Mouse (Mus musculus): ENCODE measurements around the gene Ywhab. TPM values are rescaled to one million over a fixed set of nuclear protein-coding genes. Genes with fewer than 3 reads are reported as not detected.

The Ywhab gene
- total and polyA plus RNA-seq, 3 experiments = 26.8 to 73.1 (median 71.9) TPM

DNA sequence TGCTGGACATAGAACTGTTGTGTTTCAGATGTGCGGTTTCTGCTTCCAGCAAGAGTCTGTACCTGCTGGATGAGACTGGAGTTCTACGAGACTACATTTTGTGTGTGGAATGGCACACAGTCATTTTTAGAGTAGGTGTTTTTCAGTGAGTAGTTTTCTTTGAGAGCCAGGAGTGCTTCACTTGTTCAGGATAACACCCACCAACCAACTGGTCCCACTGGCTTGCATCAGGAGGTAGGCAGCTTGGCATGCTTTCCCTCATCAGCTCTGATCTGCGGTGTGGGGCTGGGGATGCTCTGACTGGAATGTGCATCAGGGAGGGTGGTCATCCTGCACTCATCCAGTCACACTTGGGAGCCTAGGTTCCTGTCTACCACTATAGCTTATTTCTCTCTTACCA lies 7.9 kb downstream of the Ywhab start:
- peaks cover 23% of the 10 kb centered on the region for H3K79me2 ChIP-seq (replicated peaks; ENCODE audit: control insufficient read depth, insufficient read depth, low read length)
- peaks cover 33% of the 10 kb centered on the region for H3K36me3 ChIP-seq (ENCODE audit: control insufficient read depth, insufficient read depth, low read length)
- TF ChIP-seq POLR2A (IDR thresholded peaks at IDR 0.05; ENCODE audit: insufficient read depth, low read depth, low read length) (no peak), EP300 (IDR thresholded peaks at IDR 0.05; ENCODE audit: insufficient read depth, low read depth, low read length) (no peak), CTCF (IDR thresholded peaks at IDR 0.05) (no peak)
- no peaks in the 10 kb centered on the region for H3K27me3 ChIP-seq (ENCODE audit: control insufficient read depth, insufficient read depth, low read length)
- H3K27ac ChIP-seq = no peak overlapping the region
- intact Hi-C loops (cut with DNase I) = no loop called here
- 76% methylated on average over 3 of the region's 3 CpGs for WGBS
- H3K9ac ChIP-seq (ENCODE audit: low read depth, low read length) = no peak overlapping the region
- no peak overlapping the region for H3K4me3 ChIP-seq
- H3K4me1 ChIP-seq (ENCODE audit: control insufficient read depth, insufficient read depth, low read length) = peaks cover 31% of the 10 kb centered on the region
- no peak for DNase-seq

GRCm38 (mm10) chr2:164004503-164004902 lies 9.7 kb downstream of the Ywhab start:
- intact Hi-C loops (cut with DNase I) = no loop called here
- H3K4me1 ChIP-seq (ENCODE audit: control insufficient read depth, insufficient read depth, low read length) = peaks cover 33% of the 10 kb centered on the region

DNA sequence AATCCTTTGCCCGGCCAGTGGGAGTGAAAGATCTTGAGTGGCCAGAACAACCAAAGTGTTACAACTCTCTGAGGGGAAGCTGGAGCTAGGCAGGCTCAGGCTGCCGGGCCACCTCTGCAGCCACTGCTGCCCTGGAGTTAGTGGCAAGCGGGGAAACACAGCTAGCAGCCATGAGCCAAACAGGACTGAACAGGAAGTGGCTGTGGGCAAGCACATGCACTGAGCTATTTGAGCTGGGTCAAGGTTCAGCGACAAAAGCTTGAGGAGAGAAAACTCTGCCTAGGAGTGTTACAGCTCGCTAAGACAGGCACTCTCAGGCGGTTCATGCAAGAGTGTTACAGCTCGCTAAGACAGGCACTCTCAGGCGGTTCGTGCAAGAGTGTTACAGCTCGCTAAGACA lies 12.2 kb downstream of the Ywhab start:
- 0 out of 2 replicates have a peak overlapping the region, but pooled peaks have one; percentile 28 for H3K27ac ChIP-seq
- peaks cover 28% of the 10 kb centered on the region for H3K4me1 ChIP-seq (ENCODE audit: control insufficient read depth, insufficient read depth, low read length)
- peaks cover 24% of the 10 kb centered on the region for H3K36me3 ChIP-seq (ENCODE audit: control insufficient read depth, insufficient read depth, low read length)
- TF ChIP-seq EP300 (IDR thresholded peaks at IDR 0.05; ENCODE audit: insufficient read depth, low read depth, low read length) = no peak
- TF ChIP-seq POLR2A (IDR thresholded peaks at IDR 0.05; ENCODE audit: insufficient read depth, low read depth, low read length) = no peak
- TF ChIP-seq CTCF (IDR thresholded peaks at IDR 0.05) = no peak
- DNase-seq = peak; percentile 39 to 45
- 51% methylated on average over 10 of the region's 10 CpGs for WGBS
- H3K4me3 ChIP-seq = no peak overlapping the region
- intact Hi-C loops (cut with DNase I) = no loop called here
- H3K79me2 ChIP-seq (replicated peaks; ENCODE audit: control insufficient read depth, insufficient read depth, low read length) = peaks cover 31% of the 10 kb centered on the region
- H3K27me3 ChIP-seq (ENCODE audit: control insufficient read depth, insufficient read depth, low read length) = no peaks in the 10 kb centered on the region
- H3K9ac ChIP-seq (ENCODE audit: low read depth, low read length) = no peak overlapping the region

More at GRCm38 (mm10) chr2:164004503-164004902, 9.7 kb downstream of the Ywhab start:
- Histone ChIP-seq H3K27me3 (ENCODE audit: control insufficient read depth, insufficient read depth, low read length) (no peaks in the 10 kb centered on the region), H3K79me2 (replicated peaks; ENCODE audit: control insufficient read depth, insufficient read depth, low read length) (peaks cover 32% of the 10 kb centered on the region), H3K27ac (no peak overlapping the region), H3K9ac (ENCODE audit: low read depth, low read length) (no peak overlapping the region), H3K4me3 (no peak overlapping the region), H3K36me3 (ENCODE audit: control insufficient read depth, insufficient read depth, low read length) (peaks cover 28% of the 10 kb centered on the region)
- no peak for DNase-seq
- WGBS = 65% methylated on average over 5 of the region's 5 CpGs
- TF ChIP-seq EP300 (IDR thresholded peaks at IDR 0.05; ENCODE audit: insufficient read depth, low read depth, low read length) (no peak), POLR2A (IDR thresholded peaks at IDR 0.05; ENCODE audit: insufficient read depth, low read depth, low read length) (no peak), CTCF (IDR thresholded peaks at IDR 0.05) (no peak)

DNA sequence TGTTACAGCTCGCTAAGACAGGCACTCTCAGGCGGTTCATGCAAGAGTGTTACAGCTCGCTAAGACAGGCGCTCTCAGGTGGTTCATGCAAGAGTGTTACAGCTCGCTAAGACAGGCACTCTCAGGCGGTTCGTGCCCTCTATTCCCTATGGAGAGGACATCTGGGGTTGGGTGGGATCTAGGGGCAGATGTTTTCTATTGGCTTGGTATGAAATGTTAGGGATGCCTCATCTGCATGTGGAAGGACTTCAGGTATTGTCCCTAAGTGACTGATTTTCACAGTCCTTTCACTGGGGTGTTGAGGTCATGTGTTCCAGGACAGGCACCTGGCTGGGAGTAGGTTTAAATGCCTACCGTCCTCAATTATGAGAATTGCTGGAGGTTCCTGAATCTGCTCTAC lies 12.8 kb downstream of the Ywhab start:
- Histone ChIP-seq H3K27ac (no peak overlapping the region), H3K4me1 (ENCODE audit: control insufficient read depth, insufficient read depth, low read length) (peaks cover 28% of the 10 kb centered on the region), H3K4me3 (no peak overlapping the region), H3K9ac (ENCODE audit: low read depth, low read length) (no peak overlapping the region), H3K79me2 (replicated peaks; ENCODE audit: control insufficient read depth, insufficient read depth, low read length) (peaks cover 27% of the 10 kb centered on the region), H3K36me3 (ENCODE audit: control insufficient read depth, insufficient read depth, low read length) (peaks cover 29% of the 10 kb centered on the region), H3K27me3 (ENCODE audit: control insufficient read depth, insufficient read depth, low read length) (no peaks in the 10 kb centered on the region)
- TF ChIP-seq CTCF (IDR thresholded peaks at IDR 0.05) = no peak
- no peak for TF ChIP-seq EP300 (IDR thresholded peaks at IDR 0.05; ENCODE audit: insufficient read depth, low read depth, low read length)
- TF ChIP-seq POLR2A (IDR thresholded peaks at IDR 0.05; ENCODE audit: insufficient read depth, low read depth, low read length) = no peak
- WGBS = 84% methylated on average over 8 of the region's 8 CpGs
- intact Hi-C loops (cut with DNase I) = no loop called here
- DNase-seq = no peak

- peaks cover 33% of the 10 kb centered on the region for H3K36me3 ChIP-seq (ENCODE audit: control insufficient read depth, insufficient read depth, low read length)
- no peak overlapping the region for H3K27ac ChIP-seq
- intact Hi-C loops (cut with DNase I) = no loop called here
- H3K79me2 ChIP-seq (replicated peaks; ENCODE audit: control insufficient read depth, insufficient read depth, low read length) = peaks cover 25% of the 10 kb centered on the region
- H3K4me3 ChIP-seq = no peak overlapping the region
- peaks cover 25% of the 10 kb centered on the region for H3K4me1 ChIP-seq (ENCODE audit: control insufficient read depth, insufficient read depth, low read length)
- WGBS = 66% methylated on average over 2 of the region's 2 CpGs
- no peaks in the 10 kb centered on the region for H3K27me3 ChIP-seq (ENCODE audit: control insufficient read depth, insufficient read depth, low read length)
- no peak for TF ChIP-seq POLR2A (IDR thresholded peaks at IDR 0.05; ENCODE audit: insufficient read depth, low read depth, low read length)
- no peak for TF ChIP-seq CTCF (IDR thresholded peaks at IDR 0.05)
- TF ChIP-seq EP300 (IDR thresholded peaks at IDR 0.05; ENCODE audit: insufficient read depth, low read depth, low read length) = no peak
- no peak for DNase-seq
- H3K9ac ChIP-seq (ENCODE audit: low read depth, low read length) = no peak overlapping the region
Measured at GRCm38 (mm10) chr2:164007987-164008545, 13.3 kb downstream of the Ywhab start.

DNA sequence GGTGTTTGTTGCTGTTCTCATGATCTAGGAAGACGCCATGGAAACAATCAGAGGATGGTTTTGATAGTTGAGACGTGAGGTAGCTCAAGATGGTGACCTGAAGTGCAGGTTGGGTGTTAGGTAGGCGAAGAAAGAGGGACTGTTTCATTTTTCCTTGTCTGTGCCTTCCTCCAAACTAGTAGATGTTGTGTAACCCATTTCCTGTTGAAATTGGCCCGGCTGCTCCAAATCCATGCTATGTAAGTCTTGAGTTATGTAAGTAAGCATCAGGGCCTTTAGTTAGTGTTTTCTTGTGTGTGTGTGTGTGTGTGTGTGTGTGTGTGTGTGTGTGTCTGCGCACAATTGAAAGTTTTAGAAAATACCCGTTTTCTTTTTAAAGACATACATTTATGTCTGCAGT lies 14.5 kb downstream of the Ywhab start:
- peaks cover 34% of the 10 kb centered on the region for H3K36me3 ChIP-seq (ENCODE audit: control insufficient read depth, insufficient read depth, low read length)
- no peaks in the 10 kb centered on the region for H3K27me3 ChIP-seq (ENCODE audit: control insufficient read depth, insufficient read depth, low read length)
- H3K9ac ChIP-seq (ENCODE audit: low read depth, low read length) = no peak overlapping the region
- H3K79me2 ChIP-seq (replicated peaks; ENCODE audit: control insufficient read depth, insufficient read depth, low read length) = peaks cover 21% of the 10 kb centered on the region
- no peak for TF ChIP-seq CTCF (IDR thresholded peaks at IDR 0.05)
- TF ChIP-seq EP300 (IDR thresholded peaks at IDR 0.05; ENCODE audit: insufficient read depth, low read depth, low read length) = no peak
- no peak; the same call in 1 of the 2 replicates for TF ChIP-seq POLR2A (IDR thresholded peaks at IDR 0.05; ENCODE audit: insufficient read depth, low read depth, low read length)
- peaks cover 23% of the 10 kb centered on the region for H3K4me1 ChIP-seq (ENCODE audit: control insufficient read depth, insufficient read depth, low read length)
- peak in 1 of 2 experiments; percentile 18 for DNase-seq
- no peak overlapping the region for H3K4me3 ChIP-seq
- peak overlapping the region; percentile 49 for H3K27ac ChIP-seq
- intact Hi-C loops (cut with DNase I) = no loop called here
- 48% methylated on average over 6 of the region's 6 CpGs for WGBS
